Mouse (Mus musculus) retina, postnatal 1 day (tissue): ENCODE data around the gene Rac3.
"Not testable (repeated sequence)": the region's sequence is repeated elsewhere in the genome, so short reads cannot be mapped to it uniquely, and the experiment has no call there.

Experiments used
- DNase-seq: peaks from one replicate; pipeline ENCODE4 v3.0.0-alpha.2; 2012

Rac3 gene

DNA sequence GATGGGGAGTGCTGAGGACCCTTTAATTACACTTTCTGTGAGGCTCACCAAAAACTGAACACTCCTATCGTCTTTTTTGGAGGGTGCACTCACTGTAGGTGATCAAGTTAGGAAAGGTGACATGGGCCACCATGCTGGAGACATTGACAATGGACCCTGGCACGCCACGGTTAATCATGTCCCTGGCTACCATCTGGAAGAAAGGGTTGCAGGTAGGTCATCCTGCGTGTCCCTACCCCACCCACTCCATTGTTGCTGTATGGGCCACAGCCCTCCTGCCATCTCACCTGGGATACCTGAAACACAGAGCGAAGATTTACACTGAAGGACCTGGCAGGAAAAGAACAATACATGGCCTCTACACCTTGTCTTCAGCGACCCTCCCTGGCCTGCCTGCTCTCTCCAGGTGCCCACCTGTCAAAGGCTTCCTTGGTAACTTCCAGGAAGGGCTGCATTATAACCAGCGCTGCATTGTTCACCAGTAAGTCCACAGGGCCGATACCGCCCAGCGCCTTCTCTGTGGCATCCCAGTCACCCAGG lies 9.1 kb downstream of the Rac3 start:
- no peak for DNase-seq

DNA sequence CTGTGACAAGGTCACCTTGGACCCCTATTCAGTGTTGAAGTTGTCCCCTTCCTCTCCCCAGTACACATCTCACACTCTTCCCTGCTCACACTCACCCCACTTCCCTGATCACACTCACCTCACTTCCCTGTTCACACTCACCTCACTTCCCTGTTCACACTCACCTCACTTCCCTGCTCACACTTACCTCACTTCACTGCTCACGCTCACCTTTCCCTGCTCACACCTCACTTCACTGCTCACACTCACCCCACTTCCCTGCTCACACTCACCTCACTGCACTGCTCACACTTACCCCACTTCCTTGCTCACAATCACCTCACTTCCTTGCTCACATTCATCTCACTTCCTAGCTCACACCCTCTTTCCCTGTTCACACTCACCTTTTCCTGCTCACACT lies 10.1 kb downstream of the Rac3 start:
- DNase-seq = no peak

DNA sequence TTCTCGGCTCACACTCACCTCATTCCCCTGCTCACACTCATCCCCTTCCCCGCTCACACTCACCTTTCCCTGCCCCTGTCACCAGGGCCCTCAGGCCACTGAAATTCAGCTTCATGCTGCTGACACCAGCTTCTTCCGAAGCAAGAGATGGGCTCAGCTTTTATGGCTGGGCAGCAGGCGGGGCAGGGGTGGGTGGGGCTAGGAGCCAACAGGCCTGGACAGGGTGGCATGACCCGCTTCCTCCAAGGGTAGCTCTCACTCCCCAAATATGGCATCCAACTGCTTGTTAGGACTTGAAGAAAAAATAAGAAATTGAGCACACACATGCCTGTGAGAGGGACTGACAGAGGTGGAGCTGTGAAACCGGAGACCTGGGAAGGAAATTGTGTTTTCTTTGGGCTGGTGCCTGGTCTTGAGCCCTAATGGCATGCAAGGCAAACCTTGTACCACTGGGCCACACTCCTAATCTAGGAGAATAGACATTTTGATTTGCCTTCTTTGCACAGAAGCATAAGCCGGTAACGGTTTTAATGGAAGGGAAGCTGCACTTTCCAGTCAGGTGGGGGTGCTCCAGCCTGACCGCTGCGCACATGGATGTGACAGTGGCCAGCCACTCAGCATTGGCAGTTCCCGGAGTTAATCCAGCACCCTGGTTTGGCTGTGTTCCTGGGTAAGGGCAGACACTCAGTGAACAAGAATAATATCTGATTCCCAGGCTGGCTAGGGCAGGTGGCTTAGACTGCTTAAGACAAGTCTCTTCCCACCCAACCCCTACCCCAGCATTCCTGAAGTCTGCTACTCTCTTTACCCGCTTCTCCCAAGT lies 10.8 kb downstream of the Rac3 start, which contains the start of gene Cbr2:
TSS of gene Cbr2 (minus strand) at position 257 of the 823 bp plus-strand sequence.
- no peak for DNase-seq

DNA sequence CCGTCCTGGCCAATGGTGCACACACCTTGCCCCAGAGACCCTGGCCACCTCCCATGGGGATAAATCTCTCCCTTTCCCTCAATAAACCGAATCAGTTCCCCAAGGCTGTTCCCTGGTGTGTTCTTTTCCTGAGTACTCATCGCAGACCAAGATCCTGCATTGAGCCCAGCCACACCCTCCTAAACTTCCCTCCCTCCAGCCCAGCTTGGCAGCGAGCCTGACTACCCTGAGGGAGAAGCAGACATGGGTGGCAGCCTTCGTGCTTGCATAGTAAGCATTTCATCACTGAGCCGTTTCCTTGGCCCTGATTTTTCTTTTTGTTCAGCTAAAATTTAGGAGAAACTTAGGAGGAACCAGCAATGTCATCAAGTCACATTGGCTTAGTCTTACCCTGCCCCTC lies 12.3 kb downstream of the Rac3 start:
- no peak for DNase-seq

DNA sequence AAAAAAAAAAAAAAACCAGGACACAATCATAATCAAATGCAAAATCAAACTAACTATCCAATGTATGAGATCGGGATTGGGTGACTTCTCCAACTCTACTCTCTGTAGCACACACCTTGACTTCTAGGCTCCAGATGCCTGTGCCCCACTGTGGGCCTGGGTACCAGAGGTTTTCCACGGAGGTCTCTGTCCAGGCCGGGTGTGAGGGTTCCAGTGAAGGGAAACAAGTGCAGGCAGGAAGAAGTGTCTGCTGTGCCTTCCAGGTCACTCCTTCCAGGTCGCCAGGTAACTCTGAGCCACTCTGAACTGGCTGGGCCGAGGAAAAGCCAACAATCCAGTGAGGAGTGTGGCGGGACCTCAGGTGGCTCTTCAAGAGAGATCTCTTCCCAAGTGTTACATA lies 15.2 kb downstream of the Rac3 start:
- DNase-seq = no peak

DNA sequence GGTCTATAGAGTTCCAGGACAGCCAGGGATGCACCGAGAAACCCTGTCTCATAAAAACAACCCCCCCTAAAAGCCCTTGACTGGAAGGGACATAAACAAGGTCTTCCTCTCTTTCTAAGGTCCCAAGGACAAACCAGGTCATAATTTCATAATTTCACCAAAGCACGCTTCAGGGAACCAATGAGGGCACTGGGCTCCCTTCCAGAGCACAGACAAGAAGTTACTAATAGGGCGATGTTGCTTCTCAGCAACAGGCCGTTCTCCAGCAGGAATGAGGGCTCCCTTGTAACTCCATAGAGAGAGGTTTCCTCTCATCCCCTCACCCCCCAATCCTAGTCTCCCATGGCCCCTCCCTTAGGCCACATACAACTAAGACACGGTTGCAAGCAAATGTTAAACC lies 19.7 kb downstream of the Rac3 start:
- DNase-seq = no peak

DNA sequence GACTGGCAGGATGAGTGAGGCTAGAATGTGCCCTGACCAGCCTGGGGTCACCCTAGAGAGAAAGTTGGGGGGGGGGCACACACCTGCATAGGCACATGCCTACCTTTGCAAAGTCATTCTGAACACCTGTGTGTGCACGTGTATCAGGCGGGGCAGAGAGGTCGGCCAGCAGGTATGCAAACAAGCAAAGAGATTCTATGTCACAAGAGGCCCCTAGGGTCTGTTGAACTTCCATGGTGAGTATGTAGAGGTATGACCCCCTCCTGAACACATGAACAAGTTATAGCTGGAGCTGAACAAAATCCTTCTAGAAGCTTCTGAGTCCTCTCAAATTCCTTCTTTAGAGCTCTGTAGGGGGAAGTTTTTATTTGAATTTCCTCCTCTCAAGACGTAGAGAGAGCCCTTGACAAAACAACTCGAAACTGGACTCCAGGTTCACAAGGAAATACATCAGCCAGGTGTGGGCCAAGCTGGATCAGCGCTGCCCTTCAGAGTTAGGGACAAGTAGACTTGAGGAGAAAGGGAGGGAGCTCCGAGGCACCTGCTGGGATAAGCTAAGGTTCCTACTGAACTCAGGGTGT lies 22.9 kb downstream of the Rac3 start:
- no peak for DNase-seq

DNA sequence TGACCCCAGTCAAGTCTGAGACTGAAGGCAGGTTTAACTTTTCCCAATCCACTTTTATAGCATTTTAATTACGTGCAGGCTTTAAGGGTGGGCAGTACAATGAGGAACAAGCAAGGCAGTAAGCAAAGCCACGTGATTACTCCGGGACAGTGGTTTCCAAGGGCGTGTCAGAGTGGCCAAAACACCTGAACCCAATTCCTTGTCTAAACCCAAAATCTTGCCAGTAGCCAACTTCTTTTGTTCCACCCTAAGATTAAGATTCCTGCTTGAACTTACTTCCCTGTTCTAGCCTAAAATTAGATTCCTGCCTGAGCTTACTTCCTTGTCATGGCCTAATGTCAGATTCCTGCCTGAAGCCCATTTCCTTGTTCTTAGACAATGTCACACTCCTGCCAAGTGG lies 26.7 kb downstream of the Rac3 start:
- DNase-seq = no peak

DNA sequence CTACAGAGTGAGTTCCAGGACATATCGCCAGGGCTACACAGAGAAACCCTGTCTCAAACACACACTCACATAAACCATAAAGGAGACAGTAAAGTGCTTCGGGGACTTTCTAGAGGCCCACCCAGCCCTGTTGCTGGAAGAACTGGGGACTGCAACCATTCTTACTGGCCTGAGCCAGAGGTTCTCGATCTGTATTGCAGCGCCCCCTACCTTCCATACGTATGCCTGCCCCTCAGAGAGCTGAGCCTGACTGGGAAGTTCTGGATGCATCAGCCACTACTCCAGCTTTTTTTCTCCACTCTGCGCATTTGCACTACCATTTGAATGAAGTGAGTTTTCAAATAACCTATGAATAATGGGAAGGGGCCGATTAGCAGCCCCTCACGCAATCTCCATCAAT lies 28.2 kb downstream of the Rac3 start:
- peak; percentile 46 for DNase-seq

DNA sequence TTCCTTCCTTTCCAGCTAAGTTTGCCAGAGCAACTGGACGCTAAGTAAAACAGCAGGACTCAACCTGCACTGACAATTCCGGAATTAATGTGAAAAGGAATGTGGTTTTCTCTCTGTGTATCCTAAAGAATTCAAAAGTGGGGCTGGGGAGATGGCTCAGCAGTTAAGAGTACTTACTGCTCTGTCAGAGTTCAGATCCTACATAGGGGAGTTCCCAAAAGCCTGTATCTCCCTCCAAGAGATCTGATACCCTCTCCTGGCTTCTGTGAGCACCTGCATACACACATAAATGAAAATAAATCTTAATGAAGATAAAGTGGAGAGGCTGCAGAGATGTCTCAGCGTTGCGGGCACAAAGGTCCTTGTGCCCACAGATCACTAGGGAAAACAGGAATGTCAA lies 30.3 kb downstream of the Rac3 start:
- no peak for DNase-seq

DNA sequence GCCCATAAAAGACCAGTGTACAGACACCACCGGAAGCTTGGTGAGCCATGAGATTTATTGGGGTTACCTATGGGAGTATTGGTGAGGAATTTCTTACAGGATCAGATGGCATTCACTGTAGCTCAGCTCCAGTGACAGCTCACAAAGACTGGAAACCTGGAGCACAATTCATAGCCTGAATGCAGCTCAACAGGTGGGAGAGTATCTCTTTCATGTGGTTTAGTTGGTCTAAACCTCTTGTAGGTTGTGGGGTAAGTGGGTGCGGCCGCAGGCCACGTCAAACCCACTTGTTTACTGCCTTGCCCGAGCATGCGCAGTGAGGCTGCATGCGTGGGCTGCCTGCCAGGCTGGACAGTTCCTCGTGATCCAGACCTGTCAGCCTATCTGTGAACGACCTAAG lies 39.0 kb downstream of the Rac3 start:
- no peak for DNase-seq

DNA sequence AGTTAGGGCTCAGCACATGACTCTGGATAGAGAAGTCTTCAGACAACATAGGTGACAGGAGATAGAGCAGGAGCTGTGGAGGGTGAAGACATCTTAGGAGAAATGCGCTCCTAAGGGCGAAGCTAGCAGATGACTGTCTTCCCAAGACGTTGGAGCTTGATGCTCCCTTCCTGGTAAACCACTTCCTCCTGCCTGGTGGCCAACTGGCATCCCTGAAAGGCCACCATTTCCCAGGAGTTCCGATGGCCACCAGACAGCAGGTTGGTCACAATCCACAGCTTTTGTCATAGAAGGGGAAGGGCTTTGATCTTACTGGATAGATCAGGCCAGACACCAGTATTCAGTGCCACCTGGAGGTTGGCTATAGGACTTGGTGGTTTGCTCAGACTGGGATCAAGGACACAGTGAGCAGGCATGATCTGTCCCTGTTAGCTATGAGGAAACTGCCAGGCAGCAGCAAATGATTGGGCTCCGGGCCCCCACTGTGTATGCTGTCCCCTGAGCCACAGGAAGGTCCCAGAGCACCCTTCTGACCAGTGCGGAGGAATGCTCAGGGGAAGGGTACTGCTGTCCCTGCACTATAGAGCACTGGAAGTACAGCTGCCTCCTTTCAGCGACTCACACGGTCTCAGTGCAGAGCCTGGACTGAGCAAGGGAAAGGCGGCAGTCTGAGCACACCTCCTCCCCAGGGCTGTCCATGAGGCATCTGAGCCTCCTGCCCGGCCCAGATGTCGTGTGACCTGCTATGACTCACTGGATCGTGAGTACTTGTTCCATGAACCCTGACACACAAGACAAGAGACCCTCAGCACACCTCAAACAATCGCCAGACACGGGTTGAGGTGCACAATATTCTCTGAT lies 40.8 kb downstream of the Rac3 start:
- peak; percentile 20 for DNase-seq

DNA sequence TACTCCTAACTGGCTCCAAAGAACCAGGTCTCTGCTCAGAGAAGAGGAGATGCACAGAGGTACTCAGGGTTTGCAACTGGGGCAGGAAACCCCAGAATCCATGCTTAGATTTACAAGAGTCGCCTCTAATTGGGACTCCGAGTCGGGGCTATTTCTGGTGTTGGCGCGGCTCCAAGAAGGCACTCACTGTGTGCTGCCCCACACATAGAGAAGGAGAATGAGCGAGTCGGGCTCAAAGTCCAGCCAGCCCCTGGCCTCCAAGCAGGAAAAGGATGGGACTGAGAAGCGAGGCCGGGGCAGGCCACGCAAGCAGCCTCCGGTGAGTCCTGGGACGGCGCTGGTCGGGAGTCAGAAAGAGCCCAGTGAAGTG lies 41.4 kb downstream of the Rac3 start, which contains the start of gene Hmga1b:
TSS of gene Hmga1b (plus strand) at position 123 of the 370 bp plus-strand sequence.
- peak; percentile 28 for DNase-seq

DNA sequence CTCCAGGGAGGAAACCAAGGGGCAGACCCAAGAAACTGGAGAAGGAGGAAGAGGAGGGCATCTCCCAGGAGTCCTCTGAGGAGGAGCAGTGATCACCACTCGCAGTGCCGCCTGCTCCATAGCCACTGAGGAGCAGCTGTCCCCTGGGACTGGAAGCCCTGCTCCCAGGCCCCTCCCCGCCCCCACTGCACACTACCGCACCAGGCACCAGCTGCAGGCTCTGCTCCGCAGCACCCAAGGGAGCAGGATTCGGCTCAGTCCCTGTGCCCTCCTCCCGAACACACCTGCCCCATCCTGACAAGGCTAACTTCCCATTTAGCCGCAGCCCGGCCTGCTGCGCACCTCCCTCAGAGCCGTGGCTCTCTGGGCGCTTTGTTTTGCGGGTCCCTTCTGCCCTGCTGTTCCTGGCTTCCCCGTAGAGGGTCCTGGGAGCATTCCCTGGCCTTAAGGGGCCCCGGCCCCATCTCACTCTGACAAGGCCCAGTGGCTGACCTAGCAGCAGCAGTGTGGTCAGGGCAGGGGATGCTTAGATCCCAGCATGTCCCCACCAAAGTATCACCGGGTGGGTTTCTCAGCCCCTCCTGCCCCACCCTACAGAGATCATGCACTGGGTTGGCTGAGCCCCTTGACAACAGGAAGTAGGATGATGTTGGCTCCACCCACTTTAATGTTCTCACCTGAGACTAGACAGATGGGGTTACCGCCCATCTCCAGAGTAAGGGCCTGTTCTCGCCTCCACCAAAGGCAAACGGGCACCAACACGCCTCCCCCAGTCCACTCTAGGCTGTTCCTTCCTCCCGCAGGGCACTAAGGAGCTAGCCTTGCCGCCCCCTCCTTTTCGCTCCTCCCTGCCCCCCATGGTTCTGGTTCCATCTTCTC lies 42.1 kb downstream of the Rac3 start:
- DNase-seq = not testable (repeated sequence)

DNA sequence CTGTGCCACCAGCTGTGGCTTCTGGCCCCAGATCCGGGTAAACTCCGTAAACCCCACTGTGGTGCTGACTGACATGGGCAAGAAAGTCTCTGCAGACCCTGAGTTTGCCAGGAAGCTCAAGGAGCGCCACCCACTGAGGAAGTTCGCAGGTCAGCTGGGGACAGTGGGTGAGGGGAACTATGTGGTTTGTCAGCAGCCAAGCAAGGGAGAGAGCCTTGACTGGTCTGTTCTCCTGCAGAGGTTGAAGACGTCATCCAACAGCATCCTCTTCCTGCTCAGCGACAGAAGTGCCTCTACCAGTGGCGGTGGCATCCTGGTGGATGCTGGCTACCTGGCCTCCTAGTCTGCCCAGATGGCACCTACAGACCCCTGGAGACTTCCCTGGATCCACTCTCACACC lies 45.8 kb downstream of the Rac3 start:
- DNase-seq = not testable (repeated sequence)

DNA sequence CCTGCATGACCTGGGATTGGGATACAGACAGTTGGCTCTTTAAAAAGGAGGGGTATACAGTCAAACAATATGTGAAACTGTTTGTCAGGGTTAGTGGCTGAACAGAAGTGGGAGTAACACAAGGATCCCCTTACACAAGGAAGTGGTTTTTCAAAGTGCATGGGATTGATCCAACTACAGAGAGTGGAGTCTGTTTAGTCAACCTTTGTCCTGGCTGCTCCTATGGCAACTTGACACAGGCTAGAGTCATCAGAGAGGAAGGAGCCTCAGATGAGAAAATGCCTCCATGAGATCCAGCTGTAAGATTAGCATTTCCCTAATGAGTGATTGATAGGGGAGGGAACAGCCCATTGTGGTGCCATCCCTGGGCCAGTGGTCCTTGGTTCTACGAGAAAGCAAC lies 46.9 kb downstream of the Rac3 start:
- no peak for DNase-seq

DNA sequence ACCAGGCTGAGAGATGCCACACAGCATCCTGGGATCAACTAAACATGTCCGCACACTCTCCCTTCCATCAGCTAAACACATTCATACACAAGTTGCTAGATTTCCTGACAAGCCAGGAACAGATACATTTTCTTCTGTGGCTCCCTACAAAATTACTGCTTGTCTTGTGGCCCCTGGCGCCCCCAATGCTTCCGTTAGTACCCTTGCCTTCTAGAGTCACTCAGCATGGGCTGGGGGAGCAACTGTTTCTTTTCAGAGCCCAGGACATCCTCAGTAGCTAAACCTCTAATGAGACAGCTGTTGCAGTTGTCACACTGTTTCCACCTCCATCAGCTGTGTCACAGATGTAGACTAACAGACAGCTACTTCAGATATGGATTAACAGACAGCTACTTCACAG lies 51.5 kb downstream of the Rac3 start:
- DNase-seq = no peak
